ENCODE assay signal across 29 mouse cellular contexts in genomic region chr12:17593956-17594355, GRCm38 (mm10).
"Had no signal": no experiment of that assay in that cellular context is flagged by ENCODE, and none has a peak within 500 bp of the region (broad histone marks: within the 10 kb centered on the region; RNA-seq: fewer than 3 reads in every experiment).

No protein-coding gene starts in this region.

- H3K4me2 ChIP-seq: heart, embryonic 11.5 days; heart, embryonic 13.5 days; heart, embryonic 15.5 days; hindbrain, embryonic 12.5 days; hindbrain, embryonic 14.5 days; intestine, embryonic 15.5 days; kidney, embryonic 15.5 days; limb, embryonic 13.5 days; limb, embryonic 15.5 days; liver, embryonic 12.5 days had no signal

- H3K9me3 ChIP-seq: heart, embryonic 13.5 days; heart, embryonic 15.5 days; hindbrain, embryonic 10.5 days; hindbrain, embryonic 12.5 days; intestine, embryonic 15.5 days; kidney, embryonic 15.5 days; limb, embryonic 13.5 days; limb, embryonic 15.5 days; liver, embryonic 12.5 days had no signal

- ATAC-seq: hindbrain, embryonic 16.5 days; inflammation-experienced regulatory T-cells, adult 6 months; intestine, embryonic 15.5 days; liver, embryonic 12.5 days had no signal

- H3K27me3 ChIP-seq: heart, embryonic 13.5 days; heart, embryonic 15.5 days; hindbrain, embryonic 12.5 days; intestine, embryonic 15.5 days; kidney, embryonic 15.5 days; limb, embryonic 13.5 days; limb, embryonic 15.5 days; liver, embryonic 12.5 days had no signal

- H3K9ac ChIP-seq: heart, embryonic 13.5 days; heart, embryonic 15.5 days; hindbrain, embryonic 12.5 days; hindbrain, embryonic 14.5 days; intestine, embryonic 15.5 days; kidney, embryonic 15.5 days; limb, embryonic 13.5 days; limb, embryonic 15.5 days; liver, embryonic 12.5 days; liver, embryonic 14.5 days had no signal

- H3K4me3 ChIP-seq: gastrocnemius, adult 2 months; heart, adult 2 months; heart, embryonic 13.5 days; heart, embryonic 15.5 days; hindbrain, embryonic 10.5 days; hindbrain, embryonic 12.5 days; intestine, embryonic 15.5 days; kidney, embryonic 15.5 days; limb, embryonic 13.5 days; limb, embryonic 15.5 days; liver, embryonic 12.5 days had no signal

- H3K27ac ChIP-seq: gastrocnemius, adult 2 months; heart, adult 2 months; heart, embryonic 13.5 days; heart, embryonic 15.5 days; hindbrain, embryonic 10.5 days; hindbrain, embryonic 12.5 days; hindbrain, embryonic 14.5 days; intestine, embryonic 15.5 days; kidney, embryonic 15.5 days; kidney, postnatal 0 days; limb, embryonic 13.5 days; limb, embryonic 15.5 days; liver, embryonic 12.5 days; liver, embryonic 14.5 days had no signal

- H3K36me3 ChIP-seq: heart, embryonic 13.5 days; heart, embryonic 15.5 days; hindbrain, embryonic 10.5 days; hindbrain, embryonic 12.5 days; intestine, embryonic 15.5 days; kidney, embryonic 15.5 days; limb, embryonic 13.5 days; limb, embryonic 15.5 days; liver, embryonic 12.5 days had no signal

- DNase-seq: gastrocnemius, adult 2 months; gastrocnemius, postnatal 10 days; gastrocnemius, postnatal 25 days; heart, adult 2 months; heart, postnatal 14 days; heart, postnatal 36 days; kidney, adult 11 months; kidney, adult 2 months; kidney, adult 9 months; kidney, postnatal 14 days; kidney, postnatal 36 days; layer of hippocampus, adult 9-11 months; layer of hippocampus, postnatal 36 days; left cerebral cortex, postnatal 4 days had no signal

- H3K4me1 ChIP-seq: heart, embryonic 13.5 days; heart, embryonic 15.5 days; hindbrain, embryonic 10.5 days; hindbrain, embryonic 12.5 days; intestine, embryonic 15.5 days; kidney, embryonic 15.5 days; limb, embryonic 13.5 days; limb, embryonic 15.5 days; liver, embryonic 12.5 days had no signal
